Mouse (Mus musculus) hindbrain, embryonic 16.5 days (tissue): ENCODE measurements at regions not wholly inside any gene's neighbourhood (a gene's known extent, or its start where the extent isn't known, plus 50 kb on each side); places are given as distances from the start of the nearest gene placed in this dataset.

Experiments
- ATAC-seq: fragments of 200-750 bp; cut with Nextera tagmentation; 2 replicates; pipeline ENCODE4 v1.8.0; 2017; ENCODE audit warnings: moderate TSS enrichment, moderate library complexity
- H3K27ac ChIP-seq: fragments of 300-500 bp; sonication (generic); 2 replicates; pipeline ENCODE4 v1.5.1; 2014; ENCODE audit warnings: low read depth, mild to moderate bottlenecking, control low read depth, low read length, moderate library complexity
- H3K27me3 ChIP-seq: fragments of 300-500 bp; sonication (generic); replicated peaks from 2 replicates; pipeline ENCODE4 v1.6.1; 2014; ENCODE audit warnings: low read length; ENCODE audit not compliant: control insufficient read depth, insufficient read depth
- H3K36me3 ChIP-seq: fragments of 300-500 bp; sonication (generic); 2 replicates; pipeline ENCODE4 v1.6.1; 2014; ENCODE audit warnings: mild to moderate bottlenecking, low read length, moderate library complexity, mixed read lengths; ENCODE audit not compliant: control insufficient read depth, insufficient read depth
- H3K4me1 ChIP-seq: fragments of 300-500 bp; sonication (generic); 2 replicates; pipeline ENCODE4 v1.6.1; 2014; ENCODE audit warnings: low read depth, low read length; ENCODE audit not compliant: control insufficient read depth, insufficient read depth
- H3K4me2 ChIP-seq: fragments of 300-500 bp; sonication (generic); 2 replicates; pipeline ENCODE4 v1.6.1; 2014; ENCODE audit warnings: mild to moderate bottlenecking, low read length, control low read depth, moderate library complexity
- H3K4me3 ChIP-seq: fragments of 300-500 bp; sonication (generic); 2 replicates; pipeline ENCODE4 v1.5.1; 2014; ENCODE audit warnings: mild to moderate bottlenecking, low read length, control low read depth, moderate library complexity
- H3K9ac ChIP-seq: fragments of 300-500 bp; sonication (generic); 2 replicates; pipeline ENCODE4 v1.6.1; 2014; ENCODE audit warnings: low read depth, mild to moderate bottlenecking, control low read depth, low read length, moderate library complexity
- H3K9me3 ChIP-seq: fragments of 300-500 bp; sonication (generic); 2 replicates; pipeline ENCODE4 v1.6.1; 2014; ENCODE audit warnings: mild to moderate bottlenecking, low read length, moderate library complexity; ENCODE audit not compliant: control insufficient read depth
- WGBS: fragments of 180-500 bp; shearing (Covaris S2); extraction: QIAGEN DNeasy Blood & Tissue Kit; methylation state at CpG from one replicate; pipeline ENCODE4 v1.1.7; 2014; 5-methylcytosine and 5-hydroxymethylcytosine counted together

DNA sequence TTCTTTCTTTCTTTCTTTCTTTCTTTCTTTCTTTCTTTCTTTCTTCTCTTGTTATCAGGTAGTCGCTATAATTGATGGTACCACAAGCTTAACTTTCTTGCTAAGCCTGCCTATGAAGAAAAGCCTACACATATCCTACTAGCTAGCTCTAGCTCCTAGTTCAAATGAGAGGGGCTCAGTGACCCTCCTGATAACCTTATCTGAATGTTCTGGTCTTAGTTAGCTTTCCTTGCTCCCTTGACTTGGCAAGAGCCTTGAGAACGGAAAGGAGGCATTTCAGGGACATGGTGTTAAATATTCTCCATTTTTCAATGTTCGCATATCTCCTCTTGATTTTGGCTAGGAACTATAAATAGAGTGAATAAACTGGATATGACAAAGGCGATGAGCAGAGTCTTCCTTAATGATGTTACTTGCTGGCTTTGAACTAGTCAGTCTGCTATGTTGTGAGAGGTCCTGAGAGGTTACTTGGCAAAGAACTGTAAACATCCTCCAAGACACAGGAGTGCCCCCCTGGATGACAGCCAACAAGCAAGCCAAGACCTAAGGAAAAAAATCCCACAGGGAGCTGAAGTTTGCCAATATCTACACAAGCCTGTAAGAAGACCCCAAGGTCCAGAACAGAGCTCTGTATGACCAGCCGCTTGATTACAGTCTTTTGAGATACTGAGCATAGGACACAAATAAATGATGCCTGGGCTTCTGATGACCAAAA is 240.2 kb downstream of the Pros1 start:
- Histone ChIP-seq H3K4me1 (no peaks in the 10 kb centered on the region), H3K4me2 (no peak overlapping the region), H3K36me3 (no peaks in the 10 kb centered on the region), H3K9me3 (no peaks in the 10 kb centered on the region), H3K27me3 (no peaks in the 10 kb centered on the region), H3K27ac (no peak overlapping the region), H3K9ac (no peak overlapping the region), H3K4me3 (no peak overlapping the region)
- WGBS, result 81% methylated on average over 5 of the region's 5 CpGs
- ATAC-seq, result no peak

- no peaks in the 10 kb centered on the region for H3K9me3 ChIP-seq
- no peak for ATAC-seq
- no peak overlapping the region for H3K9ac ChIP-seq
These were observed 248.3 kb downstream of the Pros1 start for GRCm38 (mm10) chr16:63102362-63102761.

GRCm38 (mm10) chr16:63102930-63103329 is 248.8 kb downstream of the Pros1 start:
- WGBS, result 69% methylated on average over 1 of the region's 1 CpGs
- no peak overlapping the region for H3K27ac ChIP-seq
- H3K4me3 ChIP-seq, result no peak overlapping the region
- H3K36me3 ChIP-seq, result no peaks in the 10 kb centered on the region
- ATAC-seq, result no peak
- H3K4me1 ChIP-seq, result no peaks in the 10 kb centered on the region
- H3K9ac ChIP-seq, result no peak overlapping the region
- H3K27me3 ChIP-seq, result no peaks in the 10 kb centered on the region
- H3K9me3 ChIP-seq, result no peaks in the 10 kb centered on the region
- no peak overlapping the region for H3K4me2 ChIP-seq

More at GRCm38 (mm10) chr16:63102362-63102761, 248.3 kb downstream of the Pros1 start:
- H3K36me3 ChIP-seq, result no peaks in the 10 kb centered on the region
- no peak overlapping the region for H3K4me2 ChIP-seq
- H3K27me3 ChIP-seq, result no peaks in the 10 kb centered on the region
- no peak overlapping the region for H3K27ac ChIP-seq
- no peak overlapping the region for H3K4me3 ChIP-seq
- 89% methylated on average over 3 of the region's 3 CpGs for WGBS
- no peaks in the 10 kb centered on the region for H3K4me1 ChIP-seq

DNA sequence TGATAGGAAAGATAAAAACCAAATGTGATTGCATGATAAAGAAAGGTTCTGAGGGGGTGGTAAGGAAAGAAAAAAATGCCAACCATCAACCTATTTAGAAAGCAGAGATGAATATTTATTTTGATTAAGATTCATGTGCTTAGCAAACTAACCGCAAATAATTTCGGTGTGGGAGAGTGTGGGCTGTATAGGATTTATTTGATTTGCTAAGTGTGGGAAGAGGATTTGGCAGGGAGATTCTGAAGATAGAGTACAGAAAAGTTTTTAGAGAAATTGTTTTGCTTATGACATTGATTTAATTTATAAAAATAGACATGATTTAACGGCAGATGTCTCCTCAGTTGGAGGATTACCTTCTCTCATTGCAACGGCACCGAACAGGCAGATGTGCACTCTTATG is 250.3 kb downstream of the Pros1 start:
- no peaks in the 10 kb centered on the region for H3K27me3 ChIP-seq
- H3K4me3 ChIP-seq, result no peak overlapping the region
- no peak for ATAC-seq
- no peak overlapping the region for H3K4me2 ChIP-seq
- 87% methylated on average over 5 of the region's 5 CpGs for WGBS
- no peaks in the 10 kb centered on the region for H3K36me3 ChIP-seq
- no peak overlapping the region for H3K9ac ChIP-seq
- H3K4me1 ChIP-seq, result no peaks in the 10 kb centered on the region
- no peak overlapping the region for H3K27ac ChIP-seq
- H3K9me3 ChIP-seq, result no peaks in the 10 kb centered on the region

DNA sequence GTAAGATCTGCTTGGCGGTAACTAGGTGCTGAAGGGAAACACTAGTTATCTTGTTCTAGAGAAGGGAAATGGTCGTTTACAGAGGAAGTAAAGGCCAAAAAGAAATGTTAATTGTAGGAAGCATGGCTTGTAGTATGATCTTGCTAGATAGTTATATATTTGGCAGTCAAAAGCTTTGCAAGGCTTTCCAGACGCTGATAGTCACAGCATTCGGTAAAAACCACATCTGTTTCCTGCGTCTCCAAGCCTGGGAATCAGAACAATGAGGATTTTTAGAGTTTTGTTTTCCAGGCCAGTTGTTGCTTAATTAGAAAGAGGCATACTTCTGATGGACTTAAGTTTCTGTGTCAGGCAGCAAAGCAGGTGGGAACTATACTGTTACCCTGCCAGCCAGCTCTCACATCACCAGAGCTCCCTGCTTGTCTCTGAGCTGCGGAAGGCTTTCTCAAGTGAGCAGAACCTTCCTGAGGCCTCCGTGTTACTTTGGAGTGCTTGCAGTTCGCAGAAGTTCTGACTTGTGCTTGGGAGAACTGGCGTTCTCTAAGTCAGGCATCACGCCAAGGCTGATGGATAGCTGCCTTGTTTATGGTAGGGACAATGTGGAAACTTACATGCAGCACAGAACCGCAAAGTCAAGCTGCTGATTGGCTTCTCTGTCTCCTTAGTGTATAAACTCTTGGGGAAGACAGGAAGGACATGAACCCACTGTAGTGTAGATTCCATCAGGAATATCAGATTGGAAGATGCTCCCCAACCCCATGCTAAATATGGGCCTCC is 251.0 kb downstream of the Pros1 start:
- no peaks in the 10 kb centered on the region for H3K4me1 ChIP-seq
- H3K9me3 ChIP-seq, result no peaks in the 10 kb centered on the region
- no peaks in the 10 kb centered on the region for H3K27me3 ChIP-seq
- H3K27ac ChIP-seq, result no peak overlapping the region
- no peak overlapping the region for H3K9ac ChIP-seq
- WGBS, result 79% methylated on average over 11 of the region's 11 CpGs
- H3K36me3 ChIP-seq, result no peaks in the 10 kb centered on the region
- no peak overlapping the region for H3K4me3 ChIP-seq
- no peak overlapping the region for H3K4me2 ChIP-seq
- no peak for ATAC-seq

DNA sequence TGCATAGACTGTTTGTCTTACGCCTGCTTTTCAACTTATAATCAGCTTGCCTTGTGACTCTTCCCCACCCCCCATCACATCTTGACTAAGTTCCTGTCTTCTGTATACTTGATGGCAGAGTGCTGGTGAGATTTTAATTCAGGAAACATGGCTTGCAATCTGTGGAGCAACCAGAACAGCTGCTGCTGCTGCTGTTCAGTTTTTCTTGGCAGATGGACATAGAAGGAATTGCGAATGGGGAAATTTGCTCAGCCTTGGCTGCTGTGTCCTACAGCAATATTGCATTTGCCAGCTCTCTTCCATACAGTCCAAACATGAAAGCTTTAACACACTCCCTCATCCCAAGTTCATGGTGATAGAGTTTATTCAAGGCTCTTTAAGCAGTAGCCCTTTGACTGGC is 262.3 kb downstream of the Pros1 start:
- Histone ChIP-seq H3K4me3 (no peak overlapping the region), H3K36me3 (no peaks in the 10 kb centered on the region), H3K9ac (no peak overlapping the region), H3K4me2 (no peak overlapping the region), H3K27me3 (no peaks in the 10 kb centered on the region), H3K4me1 (no peaks in the 10 kb centered on the region), H3K27ac (no peak overlapping the region), H3K9me3 (no peaks in the 10 kb centered on the region)
- ATAC-seq, result no peak
- 74% methylated on average over 2 of the region's 2 CpGs for WGBS

GRCm38 (mm10) chr16:63118721-63119120 is 264.6 kb downstream of the Pros1 start:
- H3K4me2 ChIP-seq, result no peak overlapping the region
- ATAC-seq, result no peak
- H3K27ac ChIP-seq, result no peak overlapping the region
- no peak overlapping the region for H3K9ac ChIP-seq
- WGBS, result 79% methylated on average over 7 of the region's 7 CpGs
- no peaks in the 10 kb centered on the region for H3K9me3 ChIP-seq
- H3K36me3 ChIP-seq, result no peaks in the 10 kb centered on the region
- no peaks in the 10 kb centered on the region for H3K27me3 ChIP-seq
- no peaks in the 10 kb centered on the region for H3K4me1 ChIP-seq
- no peak overlapping the region for H3K4me3 ChIP-seq

DNA sequence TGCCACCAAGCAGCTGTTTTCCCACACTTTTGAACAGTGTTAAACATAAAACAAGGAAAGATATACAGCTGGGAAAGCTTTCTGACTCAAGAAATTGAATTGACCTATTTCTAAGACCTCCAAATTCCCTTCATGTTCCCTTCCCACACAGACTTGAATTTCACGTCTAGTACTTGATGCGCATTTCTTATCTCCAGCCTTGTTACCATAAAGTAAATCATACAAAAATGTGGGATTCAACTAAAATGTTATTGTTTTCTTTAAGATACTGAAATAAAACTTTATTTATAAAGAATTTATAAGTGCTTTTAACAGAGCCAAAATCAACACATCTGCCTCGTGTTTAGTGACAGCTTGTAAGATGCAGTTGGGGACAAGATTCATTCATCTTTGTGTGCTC is 289.7 kb downstream of the Pros1 start:
- H3K36me3 ChIP-seq, result no peaks in the 10 kb centered on the region
- no peak overlapping the region for H3K4me3 ChIP-seq
- no peaks in the 10 kb centered on the region for H3K4me1 ChIP-seq
- no peak for ATAC-seq
- no peak overlapping the region for H3K9ac ChIP-seq
- no peaks in the 10 kb centered on the region for H3K9me3 ChIP-seq
- no peak overlapping the region for H3K4me2 ChIP-seq
- 81% methylated on average over 3 of the region's 3 CpGs for WGBS
- H3K27me3 ChIP-seq, result no peaks in the 10 kb centered on the region
- no peak overlapping the region for H3K27ac ChIP-seq

DNA sequence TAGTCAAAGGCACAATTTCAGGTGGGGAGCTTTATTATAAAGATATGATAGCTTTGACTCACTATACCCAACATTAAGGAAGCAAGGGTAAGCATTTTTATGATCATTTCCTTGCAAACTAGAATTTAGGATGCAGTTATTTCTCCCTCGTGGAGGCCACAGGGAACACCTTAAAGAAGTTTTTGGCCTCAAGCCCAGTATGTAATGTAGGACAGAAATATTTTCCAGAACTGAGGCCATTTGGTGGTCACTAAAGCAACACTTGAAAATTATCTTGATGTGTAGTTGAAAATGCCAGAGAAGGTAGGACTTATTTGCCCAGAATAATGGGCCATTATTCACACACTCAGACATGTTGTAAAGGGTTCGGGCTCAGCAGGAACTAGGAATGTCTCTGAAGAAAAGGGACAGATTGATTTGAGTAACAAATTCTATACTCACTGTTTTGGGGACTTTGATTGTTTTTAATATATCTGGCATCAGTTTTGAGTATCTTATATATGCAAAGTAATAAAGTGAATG is 301.3 kb downstream of the Pros1 start:
- H3K4me1 ChIP-seq, result no peaks in the 10 kb centered on the region
- H3K27me3 ChIP-seq, result no peaks in the 10 kb centered on the region
- no peak overlapping the region for H3K4me2 ChIP-seq
- H3K9ac ChIP-seq, result no peak overlapping the region
- H3K36me3 ChIP-seq, result no peaks in the 10 kb centered on the region
- no peak overlapping the region for H3K27ac ChIP-seq
- 71% methylated on average over 2 of the region's 2 CpGs for WGBS
- H3K9me3 ChIP-seq, result no peaks in the 10 kb centered on the region
- no peak overlapping the region for H3K4me3 ChIP-seq
- ATAC-seq, result no peak
